Mouse (Mus musculus) stomach, postnatal 0 days (tissue): Measurements from ENCODE around the gene Kctd21.

Experiments
- CTCF ChIP-seq: IDR thresholded peaks from 2 replicates; pipeline ENCODE4 v1.5.1; 2016; ENCODE audit warnings: antibody characterized with exemption, low read depth, mild to moderate bottlenecking, moderate library complexity
- EP300 ChIP-seq: optimal IDR thresholded peaks from 2 replicates; pipeline ENCODE3; 2016; ENCODE audit warnings: antibody characterized with exemption

GRCm38 (mm10) chr7:97398943-97399342 is 66.8 kb downstream of the Kctd21 start:
- no peak for TF ChIP-seq CTCF
- TF ChIP-seq EP300, result no peak
